In genomic region chr11:59506713-59507074, GRCm38 (mm10) we compare ENCODE assay signal across 8 mouse cellular contexts. TPM values are rescaled to one million over a fixed set of nuclear protein-coding genes. Genes with fewer than 3 reads are reported as not detected.
A peak's percentile ranks its signal among the peaks of the same experiment; 100 is the strongest.
DNase-seq lines count a peak whose midpoint lies in the region; ATAC-seq lines count a peak whose summit lies in the region.

No protein-coding gene starts in this region.

- H3K9ac ChIP-seq in embryonic facial prominence, embryonic 12.5 days: peak overlapping the region; percentile 93
- peak overlapping the region; percentile 97 for H3K9ac ChIP-seq in intestine, embryonic 15.5 days
- peak overlapping the region; percentile 90 for H3K9ac ChIP-seq in neural tube, embryonic 12.5 days

- H3K9me3 ChIP-seq in embryonic facial prominence, embryonic 12.5 days: no peaks in the 10 kb centered on the region
- H3K9me3 ChIP-seq in intestine, embryonic 15.5 days: no peaks in the 10 kb centered on the region
- no peaks in the 10 kb centered on the region for H3K9me3 ChIP-seq in neural tube, embryonic 12.5 days

- WGBS in embryonic facial prominence, embryonic 12.5 days: 2% methylated on average over 14 of the region's 14 CpGs
- 3% methylated on average over 14 of the region's 14 CpGs for WGBS in intestine, embryonic 15.5 days
- WGBS in neural tube, embryonic 12.5 days: under 1% methylated on average over 14 of the region's 14 CpGs

- H3K4me2 ChIP-seq in embryonic facial prominence, embryonic 12.5 days (replicated peaks): peak overlapping the region; percentile 73
- H3K4me2 ChIP-seq in intestine, embryonic 15.5 days (replicated peaks): peak overlapping the region; percentile 95
- peak overlapping the region; percentile 95 for H3K4me2 ChIP-seq in neural tube, embryonic 12.5 days (replicated peaks)

- H3K4me3 ChIP-seq in embryonic facial prominence, embryonic 12.5 days: peak overlapping the region; percentile 85
- H3K4me3 ChIP-seq in intestine, embryonic 15.5 days (replicated peaks): peak overlapping the region; percentile 92
- peak overlapping the region; percentile 83 for H3K4me3 ChIP-seq in neural tube, embryonic 12.5 days

- DNase-seq in left cerebral cortex, adult 11 months (ENCODE audit: low spot score): peak; percentile 26
- DNase-seq in left cerebral cortex, adult 18-20 months (ENCODE audit: low spot score in 2 of 2): no peak
- no peak for DNase-seq in gastrocnemius, postnatal 4 days (ENCODE audit: low spot score in 2 of 2)
- DNase-seq in layer of hippocampus, postnatal 14 days (ENCODE audit: low spot score in 2 of 2): no peak
- DNase-seq in gastrocnemius, adult 18-20 months (ENCODE audit: low spot score): no peak

- H3K27me3 ChIP-seq in embryonic facial prominence, embryonic 12.5 days: no peaks in the 10 kb centered on the region
- H3K27me3 ChIP-seq in intestine, embryonic 15.5 days (replicated peaks): no peaks in the 10 kb centered on the region
- H3K27me3 ChIP-seq in neural tube, embryonic 12.5 days (replicated peaks): no peaks in the 10 kb centered on the region

- peaks cover 32% of the 10 kb centered on the region for H3K36me3 ChIP-seq in embryonic facial prominence, embryonic 12.5 days
- H3K36me3 ChIP-seq in intestine, embryonic 15.5 days: peaks cover 22% of the 10 kb centered on the region
- peaks cover 34% of the 10 kb centered on the region for H3K36me3 ChIP-seq in neural tube, embryonic 12.5 days

- ATAC-seq in embryonic facial prominence, embryonic 12.5 days (ENCODE audit: insufficient number of reproducible peaks, insufficient read depth, low FRiP score, low TSS enrichment): 0 out of 2 replicates have a peak, but pooled peaks have one; percentile 3
- ATAC-seq in intestine, embryonic 15.5 days: peak; percentile 13; the same call in 1 of the 2 replicates
- ATAC-seq in neural tube, embryonic 12.5 days (ENCODE audit: low FRiP score, low read depth): peak; percentile 35

- peak overlapping the region; percentile 95 for H3K27ac ChIP-seq in embryonic facial prominence, embryonic 12.5 days
- H3K27ac ChIP-seq in intestine, embryonic 15.5 days: peak overlapping the region; percentile 94
- peak overlapping the region; percentile 83; the same call in 1 of the 2 replicates for H3K27ac ChIP-seq in neural tube, embryonic 12.5 days

- peaks cover 16% of the 10 kb centered on the region; the same call in 1 of the 2 replicates for H3K4me1 ChIP-seq in embryonic facial prominence, embryonic 12.5 days
- peaks cover 19% of the 10 kb centered on the region for H3K4me1 ChIP-seq in intestine, embryonic 15.5 days (replicated peaks)
- H3K4me1 ChIP-seq in neural tube, embryonic 12.5 days: peaks cover 16% of the 10 kb centered on the region

RNA-seq across cellular contexts. Expression of gene Zkscan17, which starts 19.9 kb away (rescaled TPM):
- 10 to 100 TPM in 1 of 2 experiments, 1 to 10 TPM in 1; 8.1 to 11.1 TPM for total RNA-seq in left cerebral cortex, adult 18-20 months (2021)
- polyA plus RNA-seq in embryonic facial prominence, embryonic 12.5 days (2016; fragmentation: Nextera tagmentation; extraction: Ambion mirVana): 28.3 and 29.9 TPM in 2 replicates
- 16.3 and 16.4 TPM in 2 replicates for polyA plus RNA-seq in intestine, embryonic 15.5 days (2015; fragmentation: Nextera tagmentation; extraction: Ambion mirVana)
- 23.4 and 23.8 TPM in 2 replicates for polyA plus RNA-seq in neural tube, embryonic 12.5 days (2016; fragmentation: Nextera tagmentation; extraction: Ambion mirVana)
- total RNA-seq in gastrocnemius, postnatal 4 days (2021): 10 to 100 TPM; 21.1 to 22.0 TPM
- 10 to 100 TPM in 1 of 2 experiments, 1 to 10 TPM in 1; 9.4 to 13.3 TPM for total RNA-seq in layer of hippocampus, postnatal 14 days (2021)
- 10 to 100 TPM; 14.3 to 15.6 TPM for total RNA-seq in gastrocnemius, adult 18-20 months (2021)

RNA-seq across cellular contexts. Expression of gene Zfp867, which starts 34.4 kb away (rescaled TPM):
- 1 to 10 TPM; 3.4 to 3.5 TPM for total RNA-seq in left cerebral cortex, adult 18-20 months (2021)
- 8.7 and 10.1 TPM in 2 replicates for polyA plus RNA-seq in embryonic facial prominence, embryonic 12.5 days (2016; fragmentation: Nextera tagmentation; extraction: Ambion mirVana)
- polyA plus RNA-seq in intestine, embryonic 15.5 days (2015; fragmentation: Nextera tagmentation; extraction: Ambion mirVana): 4.7 and 5.3 TPM in 2 replicates
- polyA plus RNA-seq in neural tube, embryonic 12.5 days (2016; fragmentation: Nextera tagmentation; extraction: Ambion mirVana): 10.1 and 10.5 TPM in 2 replicates
- total RNA-seq in gastrocnemius, postnatal 4 days (2021): 1 to 10 TPM; 5.7 to 6.1 TPM
- total RNA-seq in layer of hippocampus, postnatal 14 days (2021): 1 to 10 TPM; 3.9 to 4.7 TPM
- 1 to 10 TPM; 2.0 to 2.3 TPM for total RNA-seq in gastrocnemius, adult 18-20 months (2021)

RNA-seq across cellular contexts. Expression of gene Nlrp3, which starts 34.7 kb away (rescaled TPM):
- 1 to 10 TPM; 1.0 to 1.1 TPM for total RNA-seq in left cerebral cortex, adult 18-20 months (2021)
- polyA plus RNA-seq in embryonic facial prominence, embryonic 12.5 days (2016; fragmentation: Nextera tagmentation; extraction: Ambion mirVana): 0.08 and 0.25 TPM in 2 replicates
- 0.35 and 0.36 TPM in 2 replicates for polyA plus RNA-seq in intestine, embryonic 15.5 days (2015; fragmentation: Nextera tagmentation; extraction: Ambion mirVana)
- polyA plus RNA-seq in neural tube, embryonic 12.5 days (2016; fragmentation: Nextera tagmentation; extraction: Ambion mirVana): 0.13 and 0.22 TPM in 2 replicates
- under 1 TPM; 0.47 to 0.69 TPM for total RNA-seq in gastrocnemius, postnatal 4 days (2021)
- total RNA-seq in layer of hippocampus, postnatal 14 days (2021): 1 to 10 TPM; 1.0 to 1.9 TPM
- under 1 TPM in 1 of 2 experiments, not detected in 1; 0.12 TPM for total RNA-seq in gastrocnemius, adult 18-20 months (2021)

RNA-seq across cellular contexts. Expression of gene Snap47, which starts 55.7 kb away (rescaled TPM):
- 100 to 1,000 TPM; 396 to 405 TPM for total RNA-seq in left cerebral cortex, adult 18-20 months (2021)
- 157 and 169 TPM in 2 replicates for polyA plus RNA-seq in embryonic facial prominence, embryonic 12.5 days (2016; fragmentation: Nextera tagmentation; extraction: Ambion mirVana)
- polyA plus RNA-seq in intestine, embryonic 15.5 days (2015; fragmentation: Nextera tagmentation; extraction: Ambion mirVana): 78.1 and 82.9 TPM in 2 replicates
- polyA plus RNA-seq in neural tube, embryonic 12.5 days (2016; fragmentation: Nextera tagmentation; extraction: Ambion mirVana): 278 and 282 TPM in 2 replicates
- 10 to 100 TPM; 34.8 to 40.9 TPM for total RNA-seq in gastrocnemius, postnatal 4 days (2021)
- 100 to 1,000 TPM; 334 to 342 TPM for total RNA-seq in layer of hippocampus, postnatal 14 days (2021)
- 10 to 100 TPM; 23.9 to 24.2 TPM for total RNA-seq in gastrocnemius, adult 18-20 months (2021)

RNA-seq across cellular contexts. Expression of gene Jmjd4, which starts 56.8 kb away (rescaled TPM):
- total RNA-seq in left cerebral cortex, adult 18-20 months (2021): 10 to 100 TPM; 25.7 to 25.9 TPM
- polyA plus RNA-seq in embryonic facial prominence, embryonic 12.5 days (2016; fragmentation: Nextera tagmentation; extraction: Ambion mirVana): 18.8 and 19.3 TPM in 2 replicates
- 9.3 and 9.4 TPM in 2 replicates for polyA plus RNA-seq in intestine, embryonic 15.5 days (2015; fragmentation: Nextera tagmentation; extraction: Ambion mirVana)
- 13.6 and 14.5 TPM in 2 replicates for polyA plus RNA-seq in neural tube, embryonic 12.5 days (2016; fragmentation: Nextera tagmentation; extraction: Ambion mirVana)
- 10 to 100 TPM in 1 of 2 experiments, 1 to 10 TPM in 1; 8.5 to 10.0 TPM for total RNA-seq in gastrocnemius, postnatal 4 days (2021)
- total RNA-seq in layer of hippocampus, postnatal 14 days (2021): 10 to 100 TPM; 27.0 to 29.3 TPM
- 1 to 10 TPM; 9.0 to 9.8 TPM for total RNA-seq in gastrocnemius, adult 18-20 months (2021)
